Mouse (Mus musculus): ENCODE measurements at regions not wholly inside any gene's neighbourhood (a gene's known extent, or its start where the extent isn't known, plus 50 kb on each side); places are given as distances from the start of the nearest gene placed in this dataset.

- Histone ChIP-seq H3K27ac (ENCODE audit: control insufficient read depth, low read depth, low read length) (no peak overlapping the region), H3K4me3 (ENCODE audit: control insufficient read depth in 1 of 2, insufficient read depth in 1 of 2, low read depth in 2 of 2, low read length in 2 of 2) (no peak overlapping the region), H3K36me3 (ENCODE audit: control insufficient read depth in 1 of 2, insufficient read depth in 2 of 2, low read length in 2 of 2) (peaks cover 0 to 2% of the 10 kb centered on the region in 2 experiments; a peak in 2 of 4 replicates), H3K27me3 (ENCODE audit: control insufficient read depth in 1 of 2, insufficient read depth in 2 of 2, low read length in 2 of 2) (no peaks in the 10 kb centered on the region), H3K9me3 (replicated peaks; ENCODE audit: insufficient read depth, low read length) (no peaks in the 10 kb centered on the region), H3K9ac (ENCODE audit: control insufficient read depth, low read depth, low read length, poor library complexity, severe bottlenecking) (no peak overlapping the region), H3K4me1 (ENCODE audit: control insufficient read depth in 1 of 2, insufficient read depth in 2 of 2, low read length in 2 of 2) (no peaks in the 10 kb centered on the region; a peak in 1 of 4 replicates), H3K79me2 (ENCODE audit: control insufficient read depth, insufficient read depth, low read length, poor library complexity) (no peaks in the 10 kb centered on the region)
- no peak for DNase-seq (ENCODE audit: low read depth, low spot score)
- TF ChIP-seq USF2 (IDR thresholded peaks at IDR 0.05; ENCODE audit: borderline replicate concordance in 1 of 2, insufficient read depth in 1 of 2, low read depth in 1 of 2, low read length in 2 of 2), result no peak
- no peak for TF ChIP-seq TAL1 (IDR thresholded peaks at IDR 0.05; ENCODE audit: low read length)
- no peak for TF ChIP-seq NELFE (IDR thresholded peaks at IDR 0.05; ENCODE audit: low read depth, low read length)
- TF ChIP-seq POLR2AphosphoS5 (IDR thresholded peaks at IDR 0.05; ENCODE audit: borderline replicate concordance, low read depth, low read length), result no peak
- no peak for TF ChIP-seq CHD1 (IDR thresholded peaks at IDR 0.05; ENCODE audit: low read depth, low read length)
- no peak for TF ChIP-seq CTCF (IDR thresholded peaks at IDR 0.05 in 2 of 3, conservative IDR thresholded peaks at IDR 0.05 in 1 of 3; ENCODE audit: control insufficient read depth in 1 of 3, insufficient read depth in 1 of 3, low read depth in 2 of 3, low read length in 3 of 3, poor library complexity in 1 of 3, severe bottlenecking in 1 of 3)
- TF ChIP-seq BHLHE40 (IDR thresholded peaks at IDR 0.05; ENCODE audit: borderline replicate concordance, low read depth, low read length), result no peak
- no peak for TF ChIP-seq TBP (IDR thresholded peaks at IDR 0.05; ENCODE audit: low read depth, low read length)
- TF ChIP-seq HCFC1 (IDR thresholded peaks at IDR 0.05; ENCODE audit: low read depth, low read length), result no peak
- no peak for TF ChIP-seq ZC3H11A (IDR thresholded peaks at IDR 0.05; ENCODE audit: low read depth, low read length)
- TF ChIP-seq MAZ (IDR thresholded peaks at IDR 0.05; ENCODE audit: low read depth, low read length), result no peak
- no peak for TF ChIP-seq GATA1 (IDR thresholded peaks at IDR 0.05; ENCODE audit: low read depth, low read length)
- no peak for TF ChIP-seq MAFK (IDR thresholded peaks at IDR 0.05; ENCODE audit: borderline replicate concordance, low read depth, low read length)
- no peak for TF ChIP-seq KAT2A (conservative IDR thresholded peaks at IDR 0.05; ENCODE audit: low read depth, low read length)
- no peak for TF ChIP-seq JUND (IDR thresholded peaks at IDR 0.05; ENCODE audit: low read depth, low read length)
- no peak for TF ChIP-seq E2F4 (IDR thresholded peaks at IDR 0.05; ENCODE audit: borderline replicate concordance, low read depth, low read length)
- no peak for TF ChIP-seq UBTF (IDR thresholded peaks at IDR 0.05; ENCODE audit: borderline replicate concordance, insufficient read depth, low read depth, low read length)
- TF ChIP-seq SIN3A (IDR thresholded peaks at IDR 0.05; ENCODE audit: low read length), result no peak
- TF ChIP-seq CHD2 (IDR thresholded peaks at IDR 0.05; ENCODE audit: low read length), result no peak
Observed at GRCm38 (mm10) chr13:85437009-85437408, 148.1 kb upstream of the Rasa1 start.

- DNase-seq (ENCODE audit: low read depth, low spot score), result no peak
- no peak overlapping the region for H3K4me3 ChIP-seq (ENCODE audit: control insufficient read depth in 1 of 2, insufficient read depth in 1 of 2, low read depth in 2 of 2, low read length in 2 of 2)
- TF ChIP-seq GATA1 (IDR thresholded peaks at IDR 0.05; ENCODE audit: low read depth, low read length), result no peak
- no peak for TF ChIP-seq ZKSCAN1 (IDR thresholded peaks at IDR 0.05; ENCODE audit: low read depth, low read length)
- no peak for TF ChIP-seq MYB (IDR thresholded peaks at IDR 0.05; ENCODE audit: low read depth, low read length)
- H3K79me2 ChIP-seq (ENCODE audit: control insufficient read depth, insufficient read depth, low read length, poor library complexity), result no peaks in the 10 kb centered on the region
- no peak overlapping the region for H3K27ac ChIP-seq (ENCODE audit: control insufficient read depth, low read depth, low read length)
- H3K9ac ChIP-seq (ENCODE audit: control insufficient read depth, low read depth, low read length, poor library complexity, severe bottlenecking), result no peak overlapping the region
- H3K36me3 ChIP-seq (ENCODE audit: control insufficient read depth in 1 of 2, insufficient read depth in 2 of 2, low read length in 2 of 2), result peaks cover 0 to 2% of the 10 kb centered on the region in 2 experiments; a peak in 2 of 4 replicates
- H3K27me3 ChIP-seq (ENCODE audit: control insufficient read depth in 1 of 2, insufficient read depth in 2 of 2, low read length in 2 of 2), result no peaks in the 10 kb centered on the region
- H3K4me1 ChIP-seq (ENCODE audit: control insufficient read depth in 1 of 2, insufficient read depth in 2 of 2, low read length in 2 of 2), result no peaks in the 10 kb centered on the region; a peak in 1 of 4 replicates
- H3K9me3 ChIP-seq (replicated peaks; ENCODE audit: insufficient read depth, low read length), result no peaks in the 10 kb centered on the region
Observed at GRCm38 (mm10) chr13:85436254-85436653, 147.3 kb upstream of the Rasa1 start.

Measured in MEL (cell line).